Mouse (Mus musculus): Measurements from ENCODE around the gene Olfr823. TPM values are rescaled to one million over a fixed set of nuclear protein-coding genes. Genes with fewer than 3 reads are reported as not detected.
"Not testable (repeated sequence)": the region's sequence is repeated elsewhere in the genome, so short reads cannot be mapped to it uniquely, and the experiment has no call there.

Gene Olfr823
- polyA plus RNA-seq (2012; rRNA removed) (not detected in 2 replicates), polyA plus RNA-seq (2014; fragmentation: Nextera tagmentation; extraction: Ambion mirVana) (not detected in 2 replicates)

DNA sequence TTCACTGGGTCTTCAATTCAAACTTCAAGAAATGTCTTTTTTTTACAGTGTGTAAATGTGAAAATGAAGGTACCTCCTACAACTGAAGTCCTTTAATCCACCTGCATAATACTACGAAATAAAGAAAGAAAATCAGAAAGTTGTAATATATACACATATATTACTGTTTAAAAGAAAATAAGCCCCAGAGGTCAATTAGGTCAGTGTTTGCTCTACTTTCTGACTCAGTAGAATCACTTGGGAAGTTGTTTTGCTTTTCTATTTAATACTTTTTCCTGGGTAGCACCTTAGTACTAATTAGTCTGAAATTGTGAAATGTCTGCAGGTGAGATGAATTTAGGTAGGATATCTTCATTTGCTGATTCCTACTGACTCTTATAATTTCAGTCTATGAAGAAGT is at the start of gene Olfr823:
Gene Olfr823, minus strand, starts transcription at position 101 of the 400 bp plus-strand sequence.
- H3K4me3 ChIP-seq (replicated peaks; ENCODE audit: low read length); DNase-seq (ENCODE audit: low spot score); H3K4me1 ChIP-seq (ENCODE audit: control insufficient read depth, insufficient read depth, low read length); H3K27me3 ChIP-seq (ENCODE audit: control insufficient read depth, insufficient read depth, low read length); H3K4me2 ChIP-seq (replicated peaks; ENCODE audit: low read depth, low read length, severe bottlenecking); H3K36me3 ChIP-seq (ENCODE audit: control insufficient read depth, insufficient read depth, low read length); H3K27ac ChIP-seq (replicated peaks; ENCODE audit: low read depth, low read length); H3K9me3 ChIP-seq (ENCODE audit: control insufficient read depth, low read length); ATAC-seq (ENCODE audit: low FRiP score, low read depth); H3K9ac ChIP-seq (ENCODE audit: low read depth, low read length, severe bottlenecking): not testable (repeated sequence)
- 74% methylated on average over 1 of the region's 1 CpGs for WGBS

DNA sequence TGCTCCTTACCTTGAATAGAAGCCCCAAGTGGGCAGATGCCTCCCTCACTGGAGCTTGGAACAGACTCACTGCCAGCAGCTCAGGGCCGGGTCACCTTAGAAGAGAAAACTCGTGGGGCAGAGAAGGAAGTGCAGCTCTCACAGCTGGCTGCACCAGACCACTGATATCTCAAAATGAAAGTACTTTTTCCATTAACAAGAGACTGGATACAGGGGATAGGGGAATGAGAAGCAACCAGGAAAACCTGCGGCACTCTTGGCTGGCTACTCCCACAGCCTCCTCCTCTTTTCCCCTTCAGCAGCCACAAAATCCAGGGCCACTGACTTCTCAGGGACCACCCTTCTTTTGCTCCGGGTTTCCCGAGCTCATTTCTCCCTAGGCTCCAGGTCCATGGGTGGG is 28.9 kb upstream of the Olfr823 start:
- Histone ChIP-seq H3K4me1 (ENCODE audit: control insufficient read depth, insufficient read depth, low read length) (no peaks in the 10 kb centered on the region), H3K9me3 (ENCODE audit: control insufficient read depth, low read length) (no peaks in the 10 kb centered on the region), H3K4me2 (replicated peaks; ENCODE audit: low read depth, low read length, severe bottlenecking) (no peak overlapping the region), H3K36me3 (ENCODE audit: control insufficient read depth, insufficient read depth, low read length) (no peaks in the 10 kb centered on the region), H3K27me3 (ENCODE audit: control insufficient read depth, insufficient read depth, low read length) (no peaks in the 10 kb centered on the region), H3K27ac (replicated peaks; ENCODE audit: low read depth, low read length) (no peak overlapping the region), H3K4me3 (replicated peaks; ENCODE audit: low read length) (no peak overlapping the region), H3K9ac (ENCODE audit: low read depth, low read length, severe bottlenecking) (no peak overlapping the region)
- ATAC-seq (ENCODE audit: low FRiP score, low read depth), result no peak
- WGBS, result 81% methylated on average over 5 of the region's 5 CpGs
- DNase-seq (ENCODE audit: low spot score), result no peak
- TF ChIP-seq POLR2A (IDR thresholded peaks at IDR 0.05; ENCODE audit: borderline replicate concordance, extremely low read depth, insufficient read depth, insufficient read length), result no peak

- not testable (repeated sequence) for ATAC-seq (ENCODE audit: low FRiP score, low read depth); H3K4me2 ChIP-seq (replicated peaks; ENCODE audit: low read depth, low read length, severe bottlenecking); DNase-seq (ENCODE audit: low spot score); H3K36me3 ChIP-seq (ENCODE audit: control insufficient read depth, insufficient read depth, low read length); H3K27me3 ChIP-seq (ENCODE audit: control insufficient read depth, insufficient read depth, low read length); H3K4me3 ChIP-seq (replicated peaks; ENCODE audit: low read length); H3K4me1 ChIP-seq (ENCODE audit: control insufficient read depth, insufficient read depth, low read length); H3K9me3 ChIP-seq (ENCODE audit: control insufficient read depth, low read length); H3K9ac ChIP-seq (ENCODE audit: low read depth, low read length, severe bottlenecking); H3K27ac ChIP-seq (replicated peaks; ENCODE audit: low read depth, low read length)
- 88% methylated on average over 5 of the region's 5 CpGs for WGBS
Measured at GRCm38 (mm10) chr10:130142481-130142880, 27.3 kb upstream of the Olfr823 start.

DNA sequence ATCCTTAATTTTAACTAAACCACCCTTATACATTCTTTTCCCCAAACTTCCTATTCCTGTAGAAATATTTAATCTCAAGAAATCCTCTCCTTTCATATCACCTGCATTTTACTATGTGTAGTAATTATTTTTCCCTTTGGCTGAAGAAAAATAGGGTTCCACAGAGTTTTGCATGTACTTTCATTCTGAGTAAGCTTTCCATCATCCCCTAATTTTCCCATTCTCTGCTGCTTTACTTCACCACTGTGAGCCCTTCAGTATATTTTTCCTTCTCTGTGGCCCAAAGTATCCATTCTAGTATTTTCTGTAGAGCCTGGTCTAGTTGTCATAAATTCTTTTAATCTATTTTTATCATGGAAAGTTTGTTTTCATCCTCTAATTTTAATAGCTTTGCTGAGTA is 19.6 kb upstream of the Olfr823 start:
- H3K27ac ChIP-seq (replicated peaks; ENCODE audit: low read depth, low read length), result no peak overlapping the region
- H3K9ac ChIP-seq (ENCODE audit: low read depth, low read length, severe bottlenecking), result no peak overlapping the region
- no peaks in the 10 kb centered on the region for H3K27me3 ChIP-seq (ENCODE audit: control insufficient read depth, insufficient read depth, low read length)
- no peaks in the 10 kb centered on the region for H3K4me1 ChIP-seq (ENCODE audit: control insufficient read depth, insufficient read depth, low read length)
- DNase-seq (ENCODE audit: low spot score) (no peak), ATAC-seq (ENCODE audit: low FRiP score, low read depth) (no peak)
- H3K36me3 ChIP-seq (ENCODE audit: control insufficient read depth, insufficient read depth, low read length), result no peaks in the 10 kb centered on the region
- H3K4me3 ChIP-seq (replicated peaks; ENCODE audit: low read length), result no peak overlapping the region
- no peak for TF ChIP-seq POLR2A (IDR thresholded peaks at IDR 0.05; ENCODE audit: borderline replicate concordance, extremely low read depth, insufficient read depth, insufficient read length)
- no peaks in the 10 kb centered on the region for H3K9me3 ChIP-seq (ENCODE audit: control insufficient read depth, low read length)
- H3K4me2 ChIP-seq (replicated peaks; ENCODE audit: low read depth, low read length, severe bottlenecking), result no peak overlapping the region

GRCm38 (mm10) chr10:130129900-130130299 is 14.7 kb upstream of the Olfr823 start, which contains the start of gene Olfr824:
Olfr824 (minus strand) TSS chr10:130130000.
- not testable (repeated sequence) for H3K9ac ChIP-seq (ENCODE audit: low read depth, low read length, severe bottlenecking); H3K4me1 ChIP-seq (ENCODE audit: control insufficient read depth, insufficient read depth, low read length); H3K4me2 ChIP-seq (replicated peaks; ENCODE audit: low read depth, low read length, severe bottlenecking); H3K27me3 ChIP-seq (ENCODE audit: control insufficient read depth, insufficient read depth, low read length); H3K4me3 ChIP-seq (replicated peaks; ENCODE audit: low read length); H3K36me3 ChIP-seq (ENCODE audit: control insufficient read depth, insufficient read depth, low read length); DNase-seq (ENCODE audit: low spot score); H3K27ac ChIP-seq (replicated peaks; ENCODE audit: low read depth, low read length); H3K9me3 ChIP-seq (ENCODE audit: control insufficient read depth, low read length); ATAC-seq (ENCODE audit: low FRiP score, low read depth)

DNA sequence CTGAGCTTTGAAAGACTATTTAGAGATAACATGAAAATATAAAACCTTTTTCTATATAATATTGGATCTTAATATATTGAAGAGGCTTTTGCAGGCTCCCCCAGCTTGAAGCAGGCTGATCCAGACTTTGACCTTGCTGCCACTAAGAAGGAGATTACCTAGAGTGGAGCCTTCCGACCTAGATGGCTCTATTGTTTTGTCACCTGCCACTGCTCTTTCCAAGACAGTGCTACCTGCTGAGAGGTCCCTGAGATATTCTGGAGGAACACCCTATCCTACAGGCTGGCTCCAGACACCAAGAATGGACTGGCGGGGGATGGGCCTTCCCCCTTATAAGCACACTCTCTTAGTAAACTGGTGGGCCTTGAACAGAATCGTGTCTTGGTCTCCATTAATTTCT is 862 bp upstream of the Olfr823 start:
- not testable (repeated sequence) for H3K36me3 ChIP-seq (ENCODE audit: control insufficient read depth, insufficient read depth, low read length); H3K9ac ChIP-seq (ENCODE audit: low read depth, low read length, severe bottlenecking); H3K4me1 ChIP-seq (ENCODE audit: control insufficient read depth, insufficient read depth, low read length); H3K27ac ChIP-seq (replicated peaks; ENCODE audit: low read depth, low read length); H3K4me2 ChIP-seq (replicated peaks; ENCODE audit: low read depth, low read length, severe bottlenecking); ATAC-seq (ENCODE audit: low FRiP score, low read depth); H3K9me3 ChIP-seq (ENCODE audit: control insufficient read depth, low read length); H3K4me3 ChIP-seq (replicated peaks; ENCODE audit: low read length); DNase-seq (ENCODE audit: low spot score); H3K27me3 ChIP-seq (ENCODE audit: control insufficient read depth, insufficient read depth, low read length)
- WGBS, result 65% methylated on average over 3 of the region's 3 CpGs
